Mouse (Mus musculus) liver, embryonic 14.5 days (tissue): ENCODE measurements around the gene Slc16a1. TPM values are rescaled to one million over a fixed set of nuclear protein-coding genes. Genes with fewer than 3 reads are reported as not detected.
A peak's percentile ranks its signal among the peaks of the same experiment; 100 is the strongest.

Experiments
- ATAC-seq: fragments of 200-750 bp; cut with Nextera tagmentation; 2 replicates; pipeline ENCODE4 v1.8.0; 2017; ENCODE audit warnings: moderate number of reproducible peaks, mild to moderate bottlenecking, moderate library complexity; ENCODE audit not compliant: insufficient read depth
- DNase-seq, 3 experiments: peaks; one replicate each; pipeline ENCODE4 v3.0.0-alpha.2; 2012 to 2013; ENCODE audit warnings: low read depth in 3 of 3, low spot score in 3 of 3
- H3K27ac ChIP-seq: fragments of 300-500 bp; sonication (generic); 2 replicates; pipeline ENCODE4 v1.5.1; 2014; ENCODE audit warnings: moderate library complexity, mild to moderate bottlenecking, control low read depth, inconsistent platforms
- H3K27me3 ChIP-seq: fragments of 300-500 bp; sonication (generic); 2 replicates; pipeline ENCODE4 v1.6.1; 2014; ENCODE audit warnings: mild to moderate bottlenecking, low read length, moderate library complexity; ENCODE audit not compliant: control insufficient read depth, insufficient read depth
- H3K36me3 ChIP-seq: fragments of 300-500 bp; sonication (generic); replicated peaks from 2 replicates; pipeline ENCODE4 v1.6.1; 2014; ENCODE audit warnings: low read depth; ENCODE audit not compliant: control insufficient read depth, insufficient read depth
- H3K4me1 ChIP-seq, 2 experiments: fragments of 200-500 bp in 1 of 2; fragments of 300-500 bp in 1 of 2; sonication (generic) in 1 of 2; replicated peaks; 2 replicates each; pipeline ENCODE4 v1.6.1; 2012 to 2014; ENCODE audit warnings: antibody characterized with exemption in 1 of 2, inconsistent platforms in 1 of 2, low read length in 1 of 2; ENCODE audit not compliant: control insufficient read depth in 2 of 2, insufficient read depth in 2 of 2
- H3K4me2 ChIP-seq: fragments of 300-500 bp; sonication (generic); 2 replicates; pipeline ENCODE4 v1.6.1; 2014; ENCODE audit warnings: low read depth, mild to moderate bottlenecking, control low read depth, moderate library complexity
- H3K4me3 ChIP-seq, 2 experiments: fragments of 200-500 bp in 1 of 2; fragments of 300-500 bp in 1 of 2; sonication (generic) in 1 of 2; 2 replicates each; pipeline ENCODE4 v1.5.1; 2012 to 2014; ENCODE audit warnings: low read depth in 2 of 2, low read length in 2 of 2, mild to moderate bottlenecking in 2 of 2, control low read depth in 1 of 2, inconsistent platforms in 1 of 2, moderate library complexity in 1 of 2; ENCODE audit not compliant: insufficient read depth in 1 of 2
- H3K9ac ChIP-seq: fragments of 300-500 bp; sonication (generic); replicated peaks from 2 replicates; pipeline ENCODE4 v1.6.1; 2014; ENCODE audit warnings: mild to moderate bottlenecking, control low read depth, moderate library complexity
- H3K9me3 ChIP-seq: fragments of 300-500 bp; sonication (generic); 2 replicates; pipeline ENCODE4 v1.6.1; 2016; ENCODE audit warnings: low read length, mixed read lengths; ENCODE audit not compliant: control insufficient read depth
- CTCF ChIP-seq: IDR thresholded peaks from 2 replicates; pipeline ENCODE4 v1.5.1; 2016; ENCODE audit warnings: antibody characterized with exemption, low read depth, control low read depth
- EP300 ChIP-seq: IDR thresholded peaks from 2 replicates; pipeline ENCODE4 v1.6.1; 2016; ENCODE audit warnings: antibody characterized with exemption, low read depth
- WGBS: fragments of 180-500 bp; shearing (Covaris S2); extraction: QIAGEN DNeasy Blood & Tissue Kit; methylation state at CpG from one replicate; pipeline ENCODE4 v1.1.7; 2014; ENCODE audit not compliant: insufficient replicate concordance; 5-methylcytosine and 5-hydroxymethylcytosine counted together
- polyA plus RNA-seq, 2 experiments: library from polyadenylated mRNA; depleted of rRNA in 1 of 2; stranded (reverse) in 1 of 2; unstranded in 1 of 2; fragments of >200 nt; fragmentation: Nextera tagmentation in 1 of 2; extraction: Ambion mirVana in 1 of 2; gene quantifications; 2 replicates each; pipeline versions ENCODE4 v1.2.1 to v1.2.3; 2012 to 2014

Slc16a1 gene
- polyA plus RNA-seq, 2 experiments = 38.6 to 83.8 TPM

DNA sequence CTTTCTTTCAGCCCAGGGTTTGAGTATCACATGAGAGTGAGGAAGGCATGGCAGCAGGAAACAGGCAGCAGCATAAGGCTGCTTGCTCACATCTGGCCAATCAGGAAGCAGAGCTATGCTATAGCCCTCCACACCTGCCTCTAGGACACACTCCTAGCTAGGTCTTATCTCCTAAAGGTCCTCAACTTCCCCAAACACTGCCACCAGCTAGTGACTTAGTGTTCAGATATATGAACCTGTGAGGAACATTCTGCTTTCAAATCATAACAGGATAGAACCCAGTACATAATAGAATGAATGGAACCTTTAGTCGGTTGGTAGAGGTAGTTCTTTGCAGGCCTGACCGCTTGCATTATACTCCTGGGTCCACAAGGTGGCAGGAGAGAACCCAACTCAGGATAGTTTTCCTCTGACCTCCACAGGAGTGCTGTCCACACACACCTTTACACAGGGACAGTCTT is 5.4 kb downstream of the Slc16a1 start:
- H3K27me3 ChIP-seq = no peaks in the 10 kb centered on the region
- H3K27ac ChIP-seq = peak overlapping the region; percentile 60
- H3K4me2 ChIP-seq = peak overlapping the region; percentile 82
- H3K4me3 ChIP-seq = 0 out of 4 replicates have a peak overlapping the region, but pooled peaks of 1 of the 2 experiments have one; percentile 7
- H3K4me1 ChIP-seq = peaks cover 36 to 41% of the 10 kb centered on the region in 2 experiments
- H3K9me3 ChIP-seq = no peaks in the 10 kb centered on the region
- TF ChIP-seq EP300 (0 out of 2 replicates have a peak, but pooled peaks have one; percentile 6), CTCF (peak; percentile 87)
- peak; percentile 60 to 73 (median 67) for DNase-seq
- WGBS = 3% methylated on average over 2 of the region's 2 CpGs
- 0 out of 2 replicates have a peak overlapping the region, but pooled peaks have one; percentile 2 for H3K9ac ChIP-seq
- peaks cover 6% of the 10 kb centered on the region for H3K36me3 ChIP-seq
- ATAC-seq = peak; percentile 76

DNA sequence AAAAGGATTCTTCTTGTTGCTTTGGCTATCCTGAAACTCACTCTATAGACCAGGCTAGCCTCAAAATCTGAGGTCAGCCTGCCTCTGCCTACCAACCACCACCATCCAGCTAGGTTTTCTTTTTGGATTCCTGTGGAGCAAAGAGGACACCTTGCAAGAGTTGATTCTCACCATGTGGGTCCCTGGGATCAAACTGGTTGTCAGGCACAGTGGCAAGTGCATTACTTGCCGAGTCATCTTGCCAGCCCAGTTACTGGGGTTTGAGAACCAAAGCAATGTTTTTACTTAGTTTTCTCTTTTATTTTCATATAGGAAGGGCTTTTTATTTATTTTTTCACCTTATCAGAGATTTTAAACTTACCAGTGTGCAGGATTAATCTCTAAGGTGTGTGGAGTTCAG is 5.9 kb downstream of the Slc16a1 start:
- Histone ChIP-seq H3K9me3 (no peaks in the 10 kb centered on the region), H3K4me1 (peaks cover 36 to 41% of the 10 kb centered on the region in 2 experiments), H3K27me3 (no peaks in the 10 kb centered on the region), H3K27ac (peak overlapping the region; percentile 41), H3K4me3 (no peak overlapping the region), H3K4me2 (peak overlapping the region; percentile 82), H3K9ac (no peak overlapping the region; the same call in 1 of the 2 replicates), H3K36me3 (peaks cover 11% of the 10 kb centered on the region)
- ATAC-seq = peak; percentile 64
- WGBS = 63% methylated on average over 1 of the region's 1 CpGs
- TF ChIP-seq EP300 (no peak), CTCF (no peak)
- DNase-seq = no peak

- no peak for ATAC-seq
These were observed 15.8 kb downstream of the Slc16a1 start for GRCm38 (mm10) chr3:104654219-104654618.

GRCm38 (mm10) chr3:104654921-104655320 is 16.5 kb downstream of the Slc16a1 start:
- no peaks in the 10 kb centered on the region for H3K27me3 ChIP-seq
- H3K4me2 ChIP-seq = no peak overlapping the region
- WGBS = 62% methylated on average over 4 of the region's 4 CpGs
- no peak for ATAC-seq
- H3K36me3 ChIP-seq = peaks cover 87% of the 10 kb centered on the region
- no peak overlapping the region for H3K27ac ChIP-seq
- H3K9me3 ChIP-seq = no peaks in the 10 kb centered on the region
- peaks cover 4 to 20% of the 10 kb centered on the region in 2 experiments for H3K4me1 ChIP-seq
- no peak overlapping the region for H3K9ac ChIP-seq
- no peak for DNase-seq
- H3K4me3 ChIP-seq = no peak overlapping the region
- no peak for TF ChIP-seq EP300
- no peak for TF ChIP-seq CTCF

More at GRCm38 (mm10) chr3:104654219-104654618, 15.8 kb downstream of the Slc16a1 start:
- Histone ChIP-seq H3K27me3 (no peaks in the 10 kb centered on the region), H3K27ac (no peak overlapping the region), H3K36me3 (peaks cover 91% of the 10 kb centered on the region), H3K4me3 (no peak overlapping the region), H3K9ac (no peak overlapping the region), H3K4me1 (peaks cover 4 to 14% of the 10 kb centered on the region in 2 experiments; a peak in 3 of 4 replicates), H3K4me2 (no peak overlapping the region), H3K9me3 (no peaks in the 10 kb centered on the region)
- DNase-seq = no peak
- no peak for TF ChIP-seq CTCF
- TF ChIP-seq EP300 = no peak
- 64% methylated on average over 4 of the region's 4 CpGs for WGBS

GRCm38 (mm10) chr3:104658706-104659105 is 20.2 kb downstream of the Slc16a1 start:
- DNase-seq (no peak), ATAC-seq (no peak)
- H3K27me3 ChIP-seq = no peaks in the 10 kb centered on the region
- H3K36me3 ChIP-seq = peaks cover 52% of the 10 kb centered on the region
- peaks cover 16 to 41% of the 10 kb centered on the region in 2 experiments for H3K4me1 ChIP-seq
- no peak overlapping the region for H3K4me3 ChIP-seq
- H3K9me3 ChIP-seq = no peaks in the 10 kb centered on the region
- 90% methylated on average over 2 of the region's 2 CpGs for WGBS
- peak overlapping the region; percentile 16 for H3K27ac ChIP-seq
- H3K9ac ChIP-seq = no peak overlapping the region
- no peak overlapping the region for H3K4me2 ChIP-seq
- TF ChIP-seq CTCF = no peak
